Mouse (Mus musculus): Measurements from ENCODE around the gene Tmem170b. TPM values are rescaled to one million over a fixed set of nuclear protein-coding genes. Genes with fewer than 3 reads are reported as not detected.
A peak's percentile ranks its signal among the peaks of the same experiment; 100 is the strongest.

Tmem170b gene
- polyA plus RNA-seq, 1 experiment from 2014 or later, result 31.4 TPM

GRCm38 (mm10) chr13:41620132-41620531, 14.4 kb downstream of the Tmem170b start:
- Histone ChIP-seq H3K9ac (no peak overlapping the region), H3K36me3 (no peaks in the 10 kb centered on the region), H3K4me3 (no peak overlapping the region), H3K4me1 (replicated peaks) (peaks cover 5% of the 10 kb centered on the region; the same call in 1 of the 2 replicates), H3K9me3 (no peaks in the 10 kb centered on the region), H3K27ac (replicated peaks) (no peak overlapping the region), H3K4me2 (no peak overlapping the region), H3K27me3 (no peaks in the 10 kb centered on the region)
- 72% methylated on average over 3 of the region's 4 CpGs for WGBS
- no peak for ATAC-seq (ENCODE audit: low read depth)

GRCm38 (mm10) chr13:41624123-41624522, 18.4 kb downstream of the Tmem170b start:
- Histone ChIP-seq H3K9ac (no peak overlapping the region), H3K27ac (replicated peaks) (no peak overlapping the region), H3K36me3 (no peaks in the 10 kb centered on the region), H3K4me2 (no peak overlapping the region), H3K4me1 (replicated peaks) (peaks cover 27% of the 10 kb centered on the region), H3K9me3 (no peaks in the 10 kb centered on the region), H3K27me3 (no peaks in the 10 kb centered on the region), H3K4me3 (no peak overlapping the region)
- 92% methylated on average over 1 of the region's 1 CpGs for WGBS
- no peak for ATAC-seq (ENCODE audit: low read depth)

- 89% methylated on average over 3 of the region's 3 CpGs for WGBS
- H3K9ac ChIP-seq, result no peak overlapping the region
These were observed 19.5 kb downstream of the Tmem170b start for GRCm38 (mm10) chr13:41625248-41625647.

GRCm38 (mm10) chr13:41627277-41627916, 21.7 kb downstream of the Tmem170b start:
- H3K4me3 ChIP-seq, result no peak overlapping the region
- H3K9me3 ChIP-seq, result no peaks in the 10 kb centered on the region
- 55% methylated on average over 3 of the region's 3 CpGs for WGBS
- peaks cover 23% of the 10 kb centered on the region for H3K4me1 ChIP-seq (replicated peaks)
- H3K4me2 ChIP-seq, result no peak overlapping the region
- peak overlapping the region; percentile 34 for H3K27ac ChIP-seq (replicated peaks)
- ATAC-seq (ENCODE audit: low read depth), result no peak
- H3K27me3 ChIP-seq, result no peaks in the 10 kb centered on the region
- H3K9ac ChIP-seq, result 0 out of 2 replicates have a peak overlapping the region, but pooled peaks have one; percentile 26
- H3K36me3 ChIP-seq, result no peaks in the 10 kb centered on the region

More at GRCm38 (mm10) chr13:41625248-41625647, 19.5 kb downstream of the Tmem170b start:
- Histone ChIP-seq H3K4me2 (no peak overlapping the region), H3K4me1 (replicated peaks) (peaks cover 27% of the 10 kb centered on the region), H3K9me3 (no peaks in the 10 kb centered on the region), H3K4me3 (no peak overlapping the region), H3K27me3 (no peaks in the 10 kb centered on the region), H3K36me3 (no peaks in the 10 kb centered on the region), H3K27ac (replicated peaks) (no peak overlapping the region)
- no peak for ATAC-seq (ENCODE audit: low read depth)

- Histone ChIP-seq H3K27me3 (no peaks in the 10 kb centered on the region), H3K4me1 (replicated peaks) (0 out of 2 replicates have a peak, but pooled peaks cover 6% of the 10 kb centered on the region), H3K36me3 (peaks cover 7% of the 10 kb centered on the region; the same call in 1 of the 2 replicates), H3K9me3 (no peaks in the 10 kb centered on the region), H3K9ac (no peak overlapping the region), H3K27ac (replicated peaks) (no peak overlapping the region), H3K4me3 (no peak overlapping the region), H3K4me2 (no peak overlapping the region)
- ATAC-seq (ENCODE audit: low read depth), result peak; percentile 53; the same call in 1 of the 2 replicates
- WGBS, result 29% methylated on average over 13 of the region's 13 CpGs
These were observed 28.7 kb downstream of the Tmem170b start for GRCm38 (mm10) chr13:41634401-41634818.

DNA sequence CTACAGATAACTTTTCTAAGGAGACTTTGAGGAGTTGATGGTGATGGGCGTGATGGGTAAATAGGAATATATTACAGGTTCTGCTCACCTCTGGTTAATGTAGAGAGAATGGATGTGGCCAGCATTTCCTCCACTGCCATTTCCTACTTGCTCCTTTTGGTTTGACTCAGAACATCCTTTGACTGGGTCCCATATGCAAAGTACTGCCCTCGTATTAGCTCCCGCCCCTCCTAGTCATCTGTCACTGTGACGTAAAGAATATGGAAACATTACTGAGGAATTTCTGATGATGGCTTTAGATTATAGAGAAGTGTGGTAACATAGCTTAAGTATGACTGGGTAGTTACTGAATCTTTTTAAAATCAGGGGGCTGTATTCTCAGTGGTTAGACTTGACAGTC, 32.4 kb downstream of the Tmem170b start:
- 0 out of 2 replicates have a peak, but pooled peaks cover 6% of the 10 kb centered on the region for H3K4me1 ChIP-seq (replicated peaks)
- no peak overlapping the region for H3K27ac ChIP-seq (replicated peaks)
- no peaks in the 10 kb centered on the region for H3K27me3 ChIP-seq
- H3K9me3 ChIP-seq, result no peaks in the 10 kb centered on the region
- H3K4me2 ChIP-seq, result no peak overlapping the region
- H3K36me3 ChIP-seq, result peaks cover 7% of the 10 kb centered on the region; the same call in 1 of the 2 replicates
- 85% methylated on average over 4 of the region's 4 CpGs for WGBS
- no peak overlapping the region for H3K9ac ChIP-seq
- no peak for ATAC-seq (ENCODE audit: low read depth)
- H3K4me3 ChIP-seq, result no peak overlapping the region

- peak; percentile 58; the same call in 1 of the 2 replicates for ATAC-seq (ENCODE audit: low read depth)
- H3K9ac ChIP-seq, result no peak overlapping the region
- H3K4me2 ChIP-seq, result no peak overlapping the region
- H3K27me3 ChIP-seq, result no peaks in the 10 kb centered on the region
- no peak overlapping the region for H3K4me3 ChIP-seq
- H3K27ac ChIP-seq (replicated peaks), result no peak overlapping the region
- H3K4me1 ChIP-seq (replicated peaks), result peaks cover 17% of the 10 kb centered on the region
- no peaks in the 10 kb centered on the region for H3K9me3 ChIP-seq
- 29% methylated on average over 6 of the region's 6 CpGs for WGBS
- H3K36me3 ChIP-seq, result no peaks in the 10 kb centered on the region
These were observed 37.1 kb downstream of the Tmem170b start for GRCm38 (mm10) chr13:41642851-41643250.

- no peaks in the 10 kb centered on the region for H3K36me3 ChIP-seq
- no peak overlapping the region for H3K9ac ChIP-seq
- peaks cover 17% of the 10 kb centered on the region for H3K4me1 ChIP-seq (replicated peaks)
- H3K4me3 ChIP-seq, result no peak overlapping the region
- H3K27me3 ChIP-seq, result no peaks in the 10 kb centered on the region
- H3K4me2 ChIP-seq, result no peak overlapping the region
- ATAC-seq (ENCODE audit: low read depth), result no peak
- no peaks in the 10 kb centered on the region for H3K9me3 ChIP-seq
- 72% methylated on average over 7 of the region's 7 CpGs for WGBS
- H3K27ac ChIP-seq (replicated peaks), result no peak overlapping the region
These were observed 38.1 kb downstream of the Tmem170b start for GRCm38 (mm10) chr13:41643798-41644197.

DNA sequence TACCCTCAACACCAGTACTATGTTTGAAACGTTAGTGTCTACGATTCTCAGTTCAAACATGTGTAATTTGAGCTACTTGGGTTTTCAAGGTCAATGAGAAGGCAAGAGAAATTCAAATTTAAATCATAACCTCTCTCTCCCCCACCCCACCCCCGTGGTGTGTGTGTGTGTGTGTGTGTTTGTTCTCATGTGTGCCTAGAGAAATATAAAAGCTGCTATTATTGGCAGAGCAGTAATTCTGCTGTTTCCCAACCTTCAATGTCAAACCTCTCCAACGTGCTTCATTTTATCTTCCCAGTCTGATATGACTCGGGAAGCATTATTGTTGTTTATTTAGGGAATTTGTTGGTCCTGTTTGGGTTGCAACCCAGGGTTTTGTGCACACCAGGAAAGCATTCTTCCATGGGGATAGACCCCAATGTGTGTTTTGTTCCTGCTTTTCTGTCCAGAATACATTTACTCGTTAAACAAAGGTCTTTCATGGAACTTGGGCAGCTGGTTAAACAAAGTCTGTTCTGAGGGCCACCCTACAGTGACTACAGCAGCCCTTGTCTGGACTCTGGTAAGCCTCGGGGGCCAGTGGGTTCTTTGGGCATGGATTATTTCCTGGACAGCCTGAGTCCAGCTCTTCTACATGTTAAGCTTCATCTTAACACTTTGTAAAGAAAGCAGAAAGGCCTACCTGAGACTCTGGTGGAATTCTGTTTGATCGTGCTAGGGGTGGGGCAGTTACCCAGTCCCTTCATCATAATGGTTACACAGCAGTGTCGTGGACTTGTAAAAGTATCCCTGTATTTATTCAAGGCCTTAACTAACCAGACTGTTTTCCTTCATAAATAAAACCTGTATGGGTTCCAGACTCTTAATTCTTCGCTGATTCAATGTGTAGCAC, 39.1 kb downstream of the Tmem170b start:
- WGBS, result 64% methylated on average over 10 of the region's 10 CpGs

DNA sequence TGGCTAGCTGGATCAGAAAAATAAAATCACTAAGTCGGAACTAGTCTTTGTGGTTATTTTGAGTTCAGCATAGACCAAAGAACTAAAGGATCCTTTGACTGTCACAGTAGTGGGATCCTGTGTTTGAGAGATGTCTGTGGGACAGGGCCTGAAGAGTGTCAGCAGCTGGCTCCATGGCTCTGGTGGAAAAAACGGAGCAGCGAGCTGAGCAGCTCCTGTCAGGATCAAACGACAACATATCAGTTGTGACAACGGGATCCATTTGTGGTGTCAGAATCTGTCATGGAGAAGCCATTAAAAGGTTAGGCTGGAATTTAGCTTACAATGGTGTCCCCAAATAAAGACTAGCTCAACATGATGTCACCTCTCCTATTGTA, 39.8 kb downstream of the Tmem170b start:
- no peak overlapping the region for H3K9ac ChIP-seq
- H3K27ac ChIP-seq (replicated peaks), result no peak overlapping the region
- H3K9me3 ChIP-seq, result no peaks in the 10 kb centered on the region
- WGBS, result 84% methylated on average over 5 of the region's 5 CpGs
- no peak overlapping the region for H3K4me3 ChIP-seq
- H3K27me3 ChIP-seq, result no peaks in the 10 kb centered on the region
- H3K4me1 ChIP-seq (replicated peaks), result peaks cover 17% of the 10 kb centered on the region
- H3K36me3 ChIP-seq, result no peaks in the 10 kb centered on the region
- H3K4me2 ChIP-seq, result no peak overlapping the region
- no peak for ATAC-seq (ENCODE audit: low read depth)

More for the DNA sequence above, 39.1 kb downstream of the Tmem170b start:
- Histone ChIP-seq H3K4me1 (replicated peaks) (peaks cover 17% of the 10 kb centered on the region), H3K27ac (replicated peaks) (no peak overlapping the region), H3K9ac (no peak overlapping the region), H3K27me3 (no peaks in the 10 kb centered on the region), H3K4me3 (no peak overlapping the region), H3K36me3 (no peaks in the 10 kb centered on the region), H3K9me3 (no peaks in the 10 kb centered on the region), H3K4me2 (no peak overlapping the region)
- ATAC-seq (ENCODE audit: low read depth), result no peak

DNA sequence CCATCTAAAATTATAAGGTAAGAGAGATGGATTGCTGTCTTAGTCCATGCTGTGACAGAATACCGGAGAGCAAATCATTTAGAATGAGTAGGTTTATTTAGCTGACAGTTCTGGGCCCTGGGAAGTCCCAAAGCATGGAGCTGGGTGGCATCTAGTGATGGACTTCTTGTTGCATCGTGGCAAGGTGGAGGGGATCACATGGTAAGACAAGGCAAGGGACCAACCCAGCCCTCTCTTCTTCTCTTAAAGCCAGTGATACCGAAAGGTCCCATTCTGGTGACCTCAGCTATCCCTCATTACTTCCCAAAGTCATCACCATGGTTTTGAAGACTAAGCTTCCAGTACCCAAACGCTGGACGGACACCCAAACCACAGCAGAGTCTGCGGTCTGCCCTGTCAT, 42.3 kb downstream of the Tmem170b start:
- Histone ChIP-seq H3K4me3 (no peak overlapping the region), H3K9ac (no peak overlapping the region), H3K27ac (replicated peaks) (no peak overlapping the region), H3K4me1 (replicated peaks) (peaks cover 17% of the 10 kb centered on the region), H3K27me3 (no peaks in the 10 kb centered on the region), H3K4me2 (no peak overlapping the region), H3K36me3 (no peaks in the 10 kb centered on the region), H3K9me3 (no peaks in the 10 kb centered on the region)
- no peak for ATAC-seq (ENCODE audit: low read depth)
- WGBS, result 89% methylated on average over 6 of the region's 6 CpGs

DNA sequence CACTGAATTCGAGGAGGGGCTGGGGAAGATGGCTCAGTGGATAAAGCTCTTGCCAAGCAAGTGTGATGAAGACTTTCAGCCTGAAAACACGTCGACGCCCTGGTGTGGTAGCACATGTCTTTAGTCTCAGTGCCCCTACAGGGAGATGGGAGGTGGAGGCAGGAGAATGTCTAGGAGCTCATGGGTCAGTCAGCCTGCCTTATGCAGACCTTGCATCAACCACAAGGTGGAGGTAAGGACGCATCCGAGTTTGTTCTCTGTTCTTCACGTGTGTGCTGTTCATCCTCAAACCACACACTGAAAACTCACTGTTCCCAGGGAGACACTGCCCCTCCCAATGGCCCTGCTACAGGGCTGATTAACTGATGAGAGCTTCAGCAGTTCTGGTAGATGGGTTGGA, 45.0 kb downstream of the Tmem170b start:
- 76% methylated on average over 7 of the region's 7 CpGs for WGBS
- H3K9me3 ChIP-seq, result no peaks in the 10 kb centered on the region
- H3K4me1 ChIP-seq (replicated peaks), result no peaks in the 10 kb centered on the region
- no peaks in the 10 kb centered on the region for H3K27me3 ChIP-seq
- no peak overlapping the region for H3K27ac ChIP-seq (replicated peaks)
- no peak overlapping the region for H3K9ac ChIP-seq
- no peak overlapping the region for H3K4me3 ChIP-seq
- ATAC-seq (ENCODE audit: low read depth), result no peak
- H3K36me3 ChIP-seq, result no peaks in the 10 kb centered on the region
- H3K4me2 ChIP-seq, result no peak overlapping the region

Data from neural tube, embryonic 13.5 days (tissue).